Mouse (Mus musculus): ENCODE results near the gene Tbc1d20.

- TF ChIP-seq CTCF (IDR thresholded peaks at IDR 0.05; ENCODE audit: control insufficient read depth, insufficient read depth, insufficient replicate concordance, low read depth, low read length) (no peak), POLR2A (IDR thresholded peaks at IDR 0.05; ENCODE audit: control insufficient read depth, low read depth, low read length) (no peak)
These were observed 19.4 kb downstream of the Tbc1d20 start for GRCm38 (mm10) chr2:152312996-152313395.
